Mouse (Mus musculus) intestine, embryonic 14.5 days (tissue): ENCODE data around the gene Anxa6. TPM values are rescaled to one million over a fixed set of nuclear protein-coding genes. Genes with fewer than 3 reads are reported as not detected.

Source experiments
- ATAC-seq: fragments of 200-750 bp; cut with Nextera tagmentation; replicated peaks from 2 replicates; pipeline ENCODE4 v1.8.0; 2017; ENCODE audit warnings: low read depth, moderate number of reproducible peaks, moderate TSS enrichment, moderate library complexity; ENCODE audit not compliant: low FRiP score, low TSS enrichment
- DNase-seq: peaks from one replicate; pipeline ENCODE4 v3.0.0-alpha.2; 2018; ENCODE audit warnings: low spot score
- H3K27ac ChIP-seq: fragments of 300-500 bp; sonication (generic); 2 replicates; pipeline ENCODE4 v1.5.1; 2014; ENCODE audit warnings: low read depth, mild to moderate bottlenecking, control low read depth
- H3K27me3 ChIP-seq: fragments of 300-500 bp; sonication (generic); replicated peaks from 2 replicates; pipeline ENCODE4 v1.6.1; 2014; ENCODE audit warnings: low read length, control low read depth; ENCODE audit not compliant: control insufficient read depth, insufficient read depth
- H3K36me3 ChIP-seq: fragments of 300-500 bp; sonication (generic); 2 replicates; pipeline ENCODE4 v1.6.1; 2014; ENCODE audit warnings: low read length, control low read depth; ENCODE audit not compliant: control insufficient read depth, insufficient read depth
- H3K4me1 ChIP-seq: fragments of 300-500 bp; sonication (generic); replicated peaks from 2 replicates; pipeline ENCODE4 v1.6.1; 2014; ENCODE audit warnings: low read length, control low read depth, mixed read lengths; ENCODE audit not compliant: control insufficient read depth, insufficient read depth
- H3K4me2 ChIP-seq: fragments of 300-500 bp; sonication (generic); 2 replicates; pipeline ENCODE4 v1.6.1; 2014; ENCODE audit warnings: low read length
- H3K4me3 ChIP-seq: fragments of 300-500 bp; sonication (generic); 2 replicates; pipeline ENCODE4 v1.5.1; 2014; ENCODE audit warnings: low read depth, low read length, control low read depth, mixed read lengths
- H3K9ac ChIP-seq: fragments of 300-500 bp; sonication (generic); 2 replicates; pipeline ENCODE4 v1.6.1; 2014; ENCODE audit warnings: mild to moderate bottlenecking, low read length
- H3K9me3 ChIP-seq: fragments of 300-500 bp; sonication (generic); 2 replicates; pipeline ENCODE4 v1.6.1; 2016; ENCODE audit warnings: low read length, control low read depth; ENCODE audit not compliant: control insufficient read depth
- WGBS: fragments of 180-500 bp; shearing (Covaris S2); extraction: QIAGEN DNeasy Blood & Tissue Kit; methylation state at CpG from one replicate; pipeline ENCODE4 v1.1.7; 2014; 5-methylcytosine and 5-hydroxymethylcytosine counted together
- polyA plus RNA-seq: library from polyadenylated mRNA; unstranded; fragments of >200 nt; fragmentation: Nextera tagmentation; extraction: Ambion mirVana; gene quantifications from 2 replicates; pipeline ENCODE4 v1.2.1, GENCODE M21; 2014

Gene Anxa6
- polyA plus RNA-seq, 1 experiment from 2014 or later, result 327 TPM

- DNase-seq, result no peak
- no peak overlapping the region for H3K27ac ChIP-seq
- no peaks in the 10 kb centered on the region for H3K9me3 ChIP-seq
- H3K9ac ChIP-seq, result no peak overlapping the region
- H3K4me3 ChIP-seq, result no peak overlapping the region
- WGBS, result 76% methylated on average over 4 of the region's 4 CpGs
- no peaks in the 10 kb centered on the region for H3K36me3 ChIP-seq
- ATAC-seq, result no peak
- H3K4me2 ChIP-seq, result no peak overlapping the region
- no peaks in the 10 kb centered on the region for H3K27me3 ChIP-seq
- H3K4me1 ChIP-seq, result no peaks in the 10 kb centered on the region
These were observed 8.1 kb upstream of the Anxa6 start for GRCm38 (mm10) chr11:55041348-55041747.

- H3K27ac ChIP-seq, result no peak overlapping the region
- no peak overlapping the region for H3K4me2 ChIP-seq
- no peak; the same call in 1 of the 2 replicates for ATAC-seq
These were observed 6.3 kb upstream of the Anxa6 start for GRCm38 (mm10) chr11:55039591-55039990.

DNA sequence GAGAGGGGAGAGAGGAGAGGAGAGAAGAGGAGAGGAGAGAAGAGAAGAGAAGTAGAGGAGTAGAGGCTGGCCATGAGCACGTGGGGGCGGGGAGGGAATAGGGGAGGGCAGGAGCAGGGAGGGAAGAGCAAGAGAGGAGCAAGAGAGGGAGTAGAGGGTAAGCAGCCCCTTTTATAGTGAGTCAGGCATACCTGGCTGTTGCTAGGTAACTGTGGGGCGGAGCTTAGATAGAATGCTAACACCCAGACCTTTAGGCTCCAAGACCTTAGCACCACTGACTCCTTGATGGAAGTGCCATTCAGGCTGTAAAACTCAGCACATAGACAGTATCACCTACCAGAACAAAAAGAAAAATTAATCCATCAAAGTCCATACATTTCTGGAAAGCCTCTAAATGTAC is 3.4 kb upstream of the Anxa6 start:
- Histone ChIP-seq H3K36me3 (no peaks in the 10 kb centered on the region), H3K4me2 (no peak overlapping the region), H3K27me3 (no peaks in the 10 kb centered on the region), H3K4me1 (peaks cover 9% of the 10 kb centered on the region), H3K27ac (no peak overlapping the region), H3K9ac (no peak overlapping the region), H3K9me3 (no peaks in the 10 kb centered on the region), H3K4me3 (no peak overlapping the region)
- no peak for DNase-seq
- 36% methylated on average over 3 of the region's 3 CpGs for WGBS
- no peak for ATAC-seq

More at GRCm38 (mm10) chr11:55039591-55039990, 6.3 kb upstream of the Anxa6 start:
- Histone ChIP-seq H3K27me3 (no peaks in the 10 kb centered on the region), H3K9me3 (no peaks in the 10 kb centered on the region), H3K36me3 (no peaks in the 10 kb centered on the region), H3K9ac (no peak overlapping the region), H3K4me1 (no peaks in the 10 kb centered on the region), H3K4me3 (no peak overlapping the region)
- DNase-seq, result peak; percentile 93
- WGBS, result 4% methylated on average over 9 of the region's 9 CpGs

DNA sequence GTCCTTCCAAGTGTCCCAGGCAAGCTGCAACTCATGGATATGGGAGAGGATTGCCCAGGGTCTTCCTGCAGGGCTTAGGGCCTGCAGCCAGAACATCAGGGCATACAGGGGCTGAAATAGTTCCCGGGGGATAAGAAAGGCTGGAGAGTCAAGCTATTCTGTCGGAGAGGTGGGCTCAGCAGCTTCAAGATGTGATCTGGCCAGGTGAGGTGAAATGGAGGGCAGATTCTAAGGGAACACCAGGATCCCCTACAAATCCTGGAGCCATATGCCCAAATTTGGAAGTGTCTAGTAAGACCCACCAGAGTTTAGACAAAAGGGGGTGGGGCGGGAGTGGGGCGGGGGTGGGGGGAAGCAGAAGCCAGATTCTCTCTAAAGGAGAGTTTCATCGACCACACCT is 959 bp downstream of the Anxa6 start:
- Histone ChIP-seq H3K36me3 (no peaks in the 10 kb centered on the region; the same call in 1 of the 2 replicates), H3K27me3 (no peaks in the 10 kb centered on the region), H3K4me1 (peaks cover 50% of the 10 kb centered on the region), H3K4me2 (peak overlapping the region; percentile 66), H3K9ac (peak overlapping the region; percentile 70), H3K9me3 (no peaks in the 10 kb centered on the region), H3K4me3 (peak overlapping the region; percentile 89), H3K27ac (peak overlapping the region; percentile 90)
- 6% methylated on average over 5 of the region's 5 CpGs for WGBS
- ATAC-seq (no peak), DNase-seq (peak; percentile 64)

- Histone ChIP-seq H3K27ac (peak overlapping the region; percentile 90), H3K4me3 (peak overlapping the region; percentile 89), H3K36me3 (no peaks in the 10 kb centered on the region; the same call in 1 of the 2 replicates), H3K4me1 (peaks cover 53% of the 10 kb centered on the region), H3K4me2 (peak overlapping the region; percentile 66), H3K27me3 (no peaks in the 10 kb centered on the region), H3K9me3 (no peaks in the 10 kb centered on the region), H3K9ac (peak overlapping the region; percentile 70)
- 7% methylated on average over 2 of the region's 4 CpGs for WGBS
- DNase-seq (peak; percentile 61), ATAC-seq (no peak)
These were observed 1.3 kb downstream of the Anxa6 start for GRCm38 (mm10) chr11:55031991-55032280.

- Histone ChIP-seq H3K9me3 (no peaks in the 10 kb centered on the region), H3K27ac (peak overlapping the region; percentile 90), H3K9ac (peak overlapping the region; percentile 70), H3K4me1 (peaks cover 58% of the 10 kb centered on the region), H3K36me3 (peaks cover 2% of the 10 kb centered on the region), H3K4me3 (peak overlapping the region; percentile 89), H3K27me3 (no peaks in the 10 kb centered on the region), H3K4me2 (peak overlapping the region; percentile 66)
- DNase-seq (no peak), ATAC-seq (no peak; the same call in 1 of the 2 replicates)
- 32% methylated on average over 10 of the region's 10 CpGs for WGBS
These were observed 1.8 kb downstream of the Anxa6 start for GRCm38 (mm10) chr11:55031211-55031990.

DNA sequence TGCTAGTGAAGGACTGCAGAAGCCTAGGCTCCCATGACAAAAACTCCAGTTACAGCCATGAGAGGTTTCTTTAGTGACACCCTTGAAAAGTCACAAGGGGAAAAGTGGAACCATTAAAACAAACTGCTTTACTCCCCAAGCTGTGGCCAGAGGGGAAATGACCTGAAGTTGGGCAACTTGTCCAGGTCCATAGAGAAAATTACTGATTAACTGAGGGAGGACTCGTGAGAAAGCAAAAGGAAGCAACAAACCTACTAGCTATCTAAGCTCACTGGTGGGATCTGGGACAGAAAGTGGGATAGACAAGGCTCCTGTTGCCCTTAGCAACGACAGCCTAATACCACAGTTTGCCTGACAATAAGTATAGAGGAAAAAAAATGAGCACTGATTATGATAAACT is 4.7 kb downstream of the Anxa6 start:
- Histone ChIP-seq H3K9ac (no peak overlapping the region), H3K4me2 (no peak overlapping the region), H3K4me3 (no peak overlapping the region), H3K27ac (no peak overlapping the region), H3K27me3 (no peaks in the 10 kb centered on the region), H3K9me3 (no peaks in the 10 kb centered on the region), H3K36me3 (peaks cover 14% of the 10 kb centered on the region), H3K4me1 (peaks cover 80% of the 10 kb centered on the region)
- DNase-seq (no peak), ATAC-seq (no peak)
- 64% methylated on average over 2 of the region's 2 CpGs for WGBS

- no peak overlapping the region for H3K4me3 ChIP-seq
- no peaks in the 10 kb centered on the region for H3K9me3 ChIP-seq
- no peak overlapping the region for H3K9ac ChIP-seq
- H3K27ac ChIP-seq, result peak overlapping the region; percentile 69
- ATAC-seq, result no peak
- H3K4me1 ChIP-seq, result peaks cover 90% of the 10 kb centered on the region
- 71% methylated on average over 2 of the region's 2 CpGs for WGBS
- H3K27me3 ChIP-seq, result no peaks in the 10 kb centered on the region
- peak overlapping the region; percentile 1; the same call in 1 of the 2 replicates for H3K4me2 ChIP-seq
- H3K36me3 ChIP-seq, result peaks cover 14% of the 10 kb centered on the region
- no peak for DNase-seq
These were observed 5.9 kb downstream of the Anxa6 start for GRCm38 (mm10) chr11:55027204-55027855.
